Mouse (Mus musculus) left cerebral cortex, adult 6 months (tissue): ENCODE results near the gene Hunk. TPM values are rescaled to one million over a fixed set of nuclear protein-coding genes. Genes with fewer than 3 reads are reported as not detected.

Source experiments
- long read RNA-seq, 2 experiments: library from polyadenylated mRNA; unstranded; transcript quantifications; one replicate each; pipeline ENCODE4 v2.0.0; 2019 to 2020
- polyA plus RNA-seq: library from polyadenylated mRNA; unstranded; fragments of <200 nt; fragmentation: Nextera tagmentation; gene quantifications from 2 replicates; pipeline ENCODE4 v1.2.3, GENCODE M21; 2021

Gene Hunk
- 3.2 and 3.6 TPM in 2 replicates for polyA plus RNA-seq
- long read RNA-seq, experiment 1, partial matches to known transcripts = 29 of 38 reads
- long read RNA-seq, experiment 1, other reads (novel, unspliced or antisense) = 9 of 38 reads
- long read RNA-seq, experiment 2, partial matches to known transcripts = 0 of 17 reads
- long read RNA-seq, experiment 2, other reads (novel, unspliced or antisense) = 17 of 17 reads

DNA sequence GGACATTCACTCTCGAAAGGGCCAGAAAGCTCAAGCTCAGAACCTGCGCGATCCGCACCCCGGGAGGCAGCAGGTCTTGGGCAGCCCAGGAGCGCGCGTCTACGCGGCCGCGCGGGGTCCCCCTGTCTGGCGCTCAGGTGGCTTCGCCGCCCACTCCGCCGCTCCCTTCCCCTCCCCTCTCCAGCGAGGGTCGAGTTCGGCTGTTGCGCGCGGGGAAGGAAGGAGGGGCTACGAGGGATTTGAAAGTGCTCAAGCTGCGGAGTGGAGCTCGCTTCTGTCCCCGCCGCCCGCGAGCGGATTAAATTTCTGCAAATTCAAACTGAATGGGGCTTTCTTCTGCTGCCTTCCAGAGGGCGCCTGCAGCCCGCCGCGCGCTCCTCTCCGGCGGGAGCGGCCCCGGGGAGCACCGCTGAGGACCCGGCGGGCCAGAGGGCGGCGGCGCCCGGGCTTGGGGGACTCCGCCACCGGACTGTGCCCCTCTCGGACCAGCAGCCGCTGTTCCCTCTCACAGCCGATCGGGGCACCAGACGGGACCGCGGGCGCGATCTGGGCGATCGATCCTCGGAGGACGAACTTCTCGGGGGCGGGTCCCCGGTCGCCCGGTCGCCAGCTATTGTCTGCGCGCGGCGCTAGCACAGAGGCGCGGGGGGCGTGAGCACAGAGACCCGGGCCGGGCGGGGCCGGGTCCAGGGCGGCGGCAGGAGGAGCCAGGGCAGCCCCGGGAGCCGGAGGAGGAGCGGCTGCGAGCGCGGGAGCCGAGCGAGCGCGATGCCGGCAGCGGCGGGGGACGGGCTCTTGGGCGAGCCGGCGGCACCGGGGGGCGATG is at the start of gene Hunk:
TSS of gene Hunk (plus strand) at position 326 of the 826 bp plus-strand sequence.

Other genes with a start within 250 kb of the Hunk start
- 7.3 and 8.2 TPM in 2 replicates for gene Tiam1, start 242.2 kb upstream of the Hunk start, polyA plus RNA-seq
- 672 and 1,301 TPM in 2 replicates for gene Sod1, start 165.3 kb upstream of the Hunk start, polyA plus RNA-seq
- 3.6 and 9.3 TPM in 2 replicates for gene Scaf4, start 101.5 kb upstream of the Hunk start, polyA plus RNA-seq